Comparison of ENCODE assay signal across 20 mouse cellular contexts in genomic region chr2:75482484-75482883, GRCm38 (mm10).
DNase-seq lines count a peak whose midpoint lies in the region; ATAC-seq lines count a peak whose summit lies in the region.
"Had no signal": no experiment of that assay in that cellular context is flagged by ENCODE, and none has a peak within 500 bp of the region (broad histone marks: within the 10 kb centered on the region; RNA-seq: fewer than 3 reads in every experiment).

No protein-coding gene starts in this region.

- no peaks in the 10 kb centered on the region for H3K9me3 ChIP-seq in hindbrain, embryonic 14.5 days (ENCODE audit: control insufficient read depth, low read length)
- H3K9me3 ChIP-seq in hindbrain, embryonic 11.5 days (ENCODE audit: control insufficient read depth, low read length): no peaks in the 10 kb centered on the region
- no peaks in the 10 kb centered on the region for H3K9me3 ChIP-seq in midbrain, embryonic 15.5 days
- H3K9me3 ChIP-seq in midbrain, embryonic 11.5 days (ENCODE audit: control insufficient read depth, low read length): no peaks in the 10 kb centered on the region
- H3K9me3 ChIP-seq: embryonic facial prominence, embryonic 12.5 days; embryonic facial prominence, embryonic 15.5 days had no signal

- 0 out of 2 replicates have a peak overlapping the region, but pooled peaks have one; percentile 21 for H3K27ac ChIP-seq in hindbrain, embryonic 14.5 days
- H3K27ac ChIP-seq in hindbrain, embryonic 11.5 days (ENCODE audit: low read depth, low read length): no peak overlapping the region
- peak overlapping the region; percentile 17; the same call in 1 of the 2 replicates for H3K27ac ChIP-seq in midbrain, embryonic 15.5 days
- no peak overlapping the region for H3K27ac ChIP-seq in midbrain, embryonic 11.5 days (ENCODE audit: low read depth, low read length)
- H3K27ac ChIP-seq: embryonic facial prominence, embryonic 12.5 days; embryonic facial prominence, embryonic 15.5 days; heart, adult 2 months had no signal

- DNase-seq in hindbrain, embryonic 14.5 days (ENCODE audit: low spot score): no peak
- DNase-seq in hindbrain, embryonic 11.5 days (ENCODE audit: low spot score): no peak
- no peak for DNase-seq in midbrain, embryonic 11.5 days (ENCODE audit: low spot score, missing footprints)
- peak; percentile 10 for DNase-seq in retina, postnatal 1 day
- no peak for DNase-seq in retina, embryonic 14.5 days (ENCODE audit: low spot score)
- no peak for DNase-seq in ovary, postnatal 36 days (ENCODE audit: low spot score)
- DNase-seq: adrenal gland, adult 2 months; adrenal gland, postnatal 14 days; cerebellum, adult 11 months; cerebellum, adult 2 months; cerebellum, adult 9-11 months; cerebellum, postnatal 25 days; forebrain, postnatal 0 days; gastrocnemius, postnatal 25 days; heart, adult 2 months had no signal

- 0 out of 2 replicates have a peak, but pooled peaks cover 10% of the 10 kb centered on the region for H3K4me1 ChIP-seq in hindbrain, embryonic 14.5 days (replicated peaks; ENCODE audit: control insufficient read depth, insufficient read depth, low read length)
- H3K4me1 ChIP-seq in hindbrain, embryonic 11.5 days (replicated peaks; ENCODE audit: control insufficient read depth, insufficient read depth, low read length): no peaks in the 10 kb centered on the region
- H3K4me1 ChIP-seq in midbrain, embryonic 15.5 days: peaks cover 20% of the 10 kb centered on the region
- no peaks in the 10 kb centered on the region for H3K4me1 ChIP-seq in midbrain, embryonic 11.5 days (ENCODE audit: control insufficient read depth, insufficient read depth, low read length)
- H3K4me1 ChIP-seq: embryonic facial prominence, embryonic 15.5 days had no signal

- WGBS in hindbrain, embryonic 14.5 days: 62% methylated on average over 2 of the region's 2 CpGs
- 90% methylated on average over 2 of the region's 2 CpGs for WGBS in hindbrain, embryonic 11.5 days
- WGBS in midbrain, embryonic 15.5 days: 66% methylated on average over 2 of the region's 2 CpGs
- 79% methylated on average over 2 of the region's 2 CpGs for WGBS in midbrain, embryonic 11.5 days

- H3K9ac ChIP-seq in hindbrain, embryonic 14.5 days: no peak overlapping the region
- no peak overlapping the region for H3K9ac ChIP-seq in hindbrain, embryonic 11.5 days (ENCODE audit: low read depth, low read length)
- H3K9ac ChIP-seq in midbrain, embryonic 15.5 days: no peak overlapping the region
- H3K9ac ChIP-seq in midbrain, embryonic 11.5 days (ENCODE audit: low read length): no peak overlapping the region
- H3K9ac ChIP-seq: embryonic facial prominence, embryonic 12.5 days; embryonic facial prominence, embryonic 15.5 days; forebrain, postnatal 0 days had no signal

- H3K27me3 ChIP-seq in hindbrain, embryonic 14.5 days (ENCODE audit: control insufficient read depth, insufficient read depth, low read length): no peaks in the 10 kb centered on the region
- no peaks in the 10 kb centered on the region for H3K27me3 ChIP-seq in hindbrain, embryonic 11.5 days (ENCODE audit: control insufficient read depth, insufficient read depth, low read length)
- H3K27me3 ChIP-seq in midbrain, embryonic 15.5 days (replicated peaks): no peaks in the 10 kb centered on the region
- no peaks in the 10 kb centered on the region for H3K27me3 ChIP-seq in midbrain, embryonic 11.5 days (ENCODE audit: control insufficient read depth, insufficient read depth, low read length)
- H3K27me3 ChIP-seq: embryonic facial prominence, embryonic 12.5 days had no signal

- no peak overlapping the region for H3K4me3 ChIP-seq in hindbrain, embryonic 14.5 days (replicated peaks; ENCODE audit: low read length)
- no peak overlapping the region for H3K4me3 ChIP-seq in hindbrain, embryonic 11.5 days (ENCODE audit: low read depth, low read length)
- H3K4me3 ChIP-seq in midbrain, embryonic 15.5 days: no peak overlapping the region
- no peak overlapping the region for H3K4me3 ChIP-seq in midbrain, embryonic 11.5 days (ENCODE audit: low read depth, low read length)
- H3K4me3 ChIP-seq: embryonic facial prominence, embryonic 12.5 days; embryonic facial prominence, embryonic 15.5 days; heart, adult 2 months had no signal

- no peak for ATAC-seq in hindbrain, embryonic 14.5 days (ENCODE audit: low FRiP score)
- ATAC-seq in hindbrain, embryonic 11.5 days (ENCODE audit: low FRiP score): no peak
- ATAC-seq in midbrain, embryonic 15.5 days (replicated peaks): no peak
- ATAC-seq in midbrain, embryonic 11.5 days (ENCODE audit: low FRiP score): no peak
- ATAC-seq: CD4-positive, CD25-positive, alpha-beta regulatory T cell, adult 4 months had no signal

- no peaks in the 10 kb centered on the region for H3K36me3 ChIP-seq in hindbrain, embryonic 14.5 days (replicated peaks; ENCODE audit: control insufficient read depth, insufficient read depth)
- H3K36me3 ChIP-seq in hindbrain, embryonic 11.5 days (ENCODE audit: control insufficient read depth, insufficient read depth, low read length): no peaks in the 10 kb centered on the region
- H3K36me3 ChIP-seq in midbrain, embryonic 15.5 days (replicated peaks): no peaks in the 10 kb centered on the region
- H3K36me3 ChIP-seq in midbrain, embryonic 11.5 days (ENCODE audit: control insufficient read depth, insufficient read depth, low read length): no peaks in the 10 kb centered on the region
- H3K36me3 ChIP-seq: embryonic facial prominence, embryonic 12.5 days; embryonic facial prominence, embryonic 15.5 days had no signal

- H3K4me2 ChIP-seq in hindbrain, embryonic 14.5 days (replicated peaks): no peak overlapping the region
- no peak overlapping the region for H3K4me2 ChIP-seq in hindbrain, embryonic 11.5 days (replicated peaks; ENCODE audit: low read depth, low read length)
- no peak overlapping the region for H3K4me2 ChIP-seq in midbrain, embryonic 15.5 days
- no peak overlapping the region for H3K4me2 ChIP-seq in midbrain, embryonic 11.5 days
- H3K4me2 ChIP-seq: embryonic facial prominence, embryonic 12.5 days; embryonic facial prominence, embryonic 15.5 days; heart, embryonic 11.5 days had no signal

Comparison
In these comparisons a context has a peak if more than half of its experiments do, and no peak if none do; other contexts are left out.
1. H3K27ac ChIP-seq: peak in hindbrain, embryonic 14.5 days (single experiment) and midbrain, embryonic 15.5 days (single experiment); none in hindbrain, embryonic 11.5 days (single experiment) and midbrain, embryonic 11.5 days (single experiment).